Mouse (Mus musculus): Measurements from ENCODE around the gene Fgfrl1.

DNA sequence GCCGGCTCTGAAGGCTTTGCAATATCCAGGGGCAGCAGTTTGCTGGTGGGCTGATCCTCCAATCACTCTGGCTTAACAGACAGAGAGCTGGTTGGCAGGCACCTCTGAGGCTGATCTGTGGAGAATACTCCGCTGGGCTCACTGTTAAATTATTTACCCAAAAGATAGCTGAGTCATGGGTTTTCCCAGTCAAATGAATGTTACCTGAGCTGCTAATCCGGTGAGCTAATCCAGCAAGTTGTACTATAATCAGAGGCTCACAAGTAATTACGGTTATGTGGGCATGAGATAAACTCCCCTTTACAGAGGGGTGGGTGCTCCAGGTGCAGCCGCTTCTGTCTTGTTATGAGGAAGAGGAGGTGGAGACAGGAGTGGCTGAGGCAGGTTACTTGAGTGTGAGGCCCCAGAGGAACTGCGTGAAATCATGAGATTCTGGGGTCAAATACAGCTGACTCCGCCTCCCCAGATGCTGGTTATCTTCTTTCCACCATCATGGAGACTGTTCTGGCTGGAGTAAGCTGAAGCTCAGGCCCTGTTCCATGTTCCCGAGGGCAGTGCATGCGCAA is 16.8 kb upstream of the Fgfrl1 start, which contains the start of gene Slc26a1:
- no peak for TF ChIP-seq CTCF (IDR thresholded peaks at IDR 0.05; ENCODE audit: borderline replicate concordance, insufficient read depth, low read length)
- no peak for TF ChIP-seq POLR2A (IDR thresholded peaks at IDR 0.05; ENCODE audit: low read depth, low read length)

Measured in embryonic fibroblast, embryonic 13.5 days (primary cell).